Mouse (Mus musculus): ENCODE measurements at regions not wholly inside any gene's neighbourhood (a gene's known extent, or its start where the extent isn't known, plus 50 kb on each side); places are given as distances from the start of the nearest gene placed in this dataset.

- TF ChIP-seq POLR2A (IDR thresholded peaks at IDR 0.05; ENCODE audit: low read depth, low read length) = no peak
- TF ChIP-seq CTCF (IDR thresholded peaks at IDR 0.05; ENCODE audit: borderline replicate concordance, insufficient read depth, low read length) = no peak
These were observed 2232.7 kb downstream of the 4930444P10Rik start for GRCm38 (mm10) chr1:13860469-13860868.

Measured in embryonic fibroblast, embryonic 13.5 days (primary cell).